18 mouse cellular contexts compared by ENCODE assay signal in genomic region chr14:103850071-103850845, GRCm38 (mm10). TPM values are rescaled to one million over a fixed set of nuclear protein-coding genes. Genes with fewer than 3 reads are reported as not detected.
DNase-seq lines count a peak whose midpoint lies in the region; ATAC-seq and TF ChIP-seq lines count a peak whose summit lies in the region.
"Had no signal": no experiment of that assay in that cellular context is flagged by ENCODE, and none has a peak within 500 bp of the region (broad histone marks: within the 10 kb centered on the region; RNA-seq: fewer than 3 reads in every experiment).

No protein-coding gene starts in this region.

- 62% methylated on average over 7 of the region's 7 CpGs for WGBS in neural tube, embryonic 14.5 days
- WGBS in stomach, postnatal 0 days = 81% methylated on average over 7 of the region's 7 CpGs
- 79% methylated on average over 7 of the region's 7 CpGs for WGBS in intestine, embryonic 16.5 days
- 84% methylated on average over 7 of the region's 7 CpGs for WGBS in intestine, postnatal 0 days

- H3K4me3 ChIP-seq in neural tube, embryonic 14.5 days (ENCODE audit: low read depth, low read length) = no peak overlapping the region
- H3K4me3 ChIP-seq in stomach, postnatal 0 days (ENCODE audit: low read depth, low read length) = no peak overlapping the region
- H3K4me3 ChIP-seq in intestine, embryonic 16.5 days (ENCODE audit: low read length) = no peak overlapping the region
- H3K4me3 ChIP-seq in intestine, postnatal 0 days (ENCODE audit: low read depth, low read length) = no peak overlapping the region

- ATAC-seq in neural tube, embryonic 14.5 days (ENCODE audit: low read depth) = peak; percentile 9; the same call in 1 of the 2 replicates
- ATAC-seq in granulocyte monocyte progenitor cell, adult 5-6 weeks (replicated peaks; ENCODE audit: poor library complexity, severe bottlenecking) = peak; percentile 96
- no peak for ATAC-seq in stomach, postnatal 0 days (ENCODE audit: low FRiP score, low TSS enrichment)
- ATAC-seq in intestine, embryonic 16.5 days = no peak
- ATAC-seq in intestine, postnatal 0 days = no peak

- H3K4me2 ChIP-seq in neural tube, embryonic 14.5 days (ENCODE audit: low read depth, low read length) = no peak overlapping the region
- H3K4me2 ChIP-seq in stomach, postnatal 0 days (replicated peaks; ENCODE audit: low read depth) = no peak overlapping the region
- H3K4me2 ChIP-seq in intestine, embryonic 16.5 days (ENCODE audit: low read depth, low read length) = no peak overlapping the region
- H3K4me2 ChIP-seq in intestine, postnatal 0 days (replicated peaks; ENCODE audit: low read depth) = no peak overlapping the region
- H3K4me2 ChIP-seq: heart, embryonic 11.5 days; lung, embryonic 14.5 days had no signal

- no peak overlapping the region for H3K9ac ChIP-seq in neural tube, embryonic 14.5 days (replicated peaks; ENCODE audit: low read depth, low read length)
- no peak overlapping the region for H3K9ac ChIP-seq in stomach, postnatal 0 days (ENCODE audit: low read length)
- H3K9ac ChIP-seq in intestine, embryonic 16.5 days (ENCODE audit: low read depth, low read length) = no peak overlapping the region
- H3K9ac ChIP-seq in intestine, postnatal 0 days (ENCODE audit: low read depth, low read length) = no peak overlapping the region
- H3K9ac ChIP-seq: lung, embryonic 14.5 days had no signal

- no peaks in the 10 kb centered on the region for H3K4me1 ChIP-seq in neural tube, embryonic 14.5 days (ENCODE audit: control insufficient read depth, insufficient read depth, low read length)
- no peaks in the 10 kb centered on the region for H3K4me1 ChIP-seq in stomach, postnatal 0 days (replicated peaks; ENCODE audit: control insufficient read depth, insufficient read depth)
- H3K4me1 ChIP-seq in intestine, embryonic 16.5 days (ENCODE audit: control insufficient read depth, insufficient read depth, low read length) = no peaks in the 10 kb centered on the region
- no peaks in the 10 kb centered on the region for H3K4me1 ChIP-seq in intestine, postnatal 0 days (replicated peaks; ENCODE audit: control insufficient read depth, insufficient read depth, low read length)

- no peaks in the 10 kb centered on the region for H3K36me3 ChIP-seq in neural tube, embryonic 14.5 days (ENCODE audit: control insufficient read depth, insufficient read depth, low read length)
- H3K36me3 ChIP-seq in stomach, postnatal 0 days (ENCODE audit: control insufficient read depth, insufficient read depth, low read length) = no peaks in the 10 kb centered on the region
- no peaks in the 10 kb centered on the region for H3K36me3 ChIP-seq in intestine, embryonic 16.5 days (ENCODE audit: control insufficient read depth, insufficient read depth, low read length)
- H3K36me3 ChIP-seq in intestine, postnatal 0 days (ENCODE audit: control insufficient read depth, insufficient read depth) = no peaks in the 10 kb centered on the region

- H3K27me3 ChIP-seq in neural tube, embryonic 14.5 days (ENCODE audit: control insufficient read depth, insufficient read depth, low read length) = no peaks in the 10 kb centered on the region
- no peaks in the 10 kb centered on the region for H3K27me3 ChIP-seq in stomach, postnatal 0 days (ENCODE audit: control insufficient read depth, insufficient read depth, low read length)
- H3K27me3 ChIP-seq in intestine, embryonic 16.5 days (replicated peaks; ENCODE audit: control insufficient read depth, insufficient read depth, low read length) = no peaks in the 10 kb centered on the region
- H3K27me3 ChIP-seq in intestine, postnatal 0 days (replicated peaks; ENCODE audit: control insufficient read depth, insufficient read depth, low read length) = no peaks in the 10 kb centered on the region

- TF ChIP-seq CTCF in stomach, postnatal 0 days (IDR thresholded peaks at IDR 0.05; ENCODE audit: low read depth) = no peak
- TF ChIP-seq CTCF in intestine, postnatal 0 days (IDR thresholded peaks at IDR 0.05; ENCODE audit: low read depth) = no peak

- H3K9me3 ChIP-seq in neural tube, embryonic 14.5 days (ENCODE audit: control insufficient read depth, low read length) = no peaks in the 10 kb centered on the region
- H3K9me3 ChIP-seq in stomach, postnatal 0 days (ENCODE audit: control insufficient read depth, low read length) = no peaks in the 10 kb centered on the region
- no peaks in the 10 kb centered on the region for H3K9me3 ChIP-seq in intestine, embryonic 16.5 days (ENCODE audit: control insufficient read depth, low read length)
- H3K9me3 ChIP-seq in intestine, postnatal 0 days (ENCODE audit: control insufficient read depth) = no peaks in the 10 kb centered on the region

- DNase-seq in embryo, embryonic 10 days (ENCODE audit: low spot score) = peak; percentile 12
- DNase-seq in embryo, embryonic 9.5 days (ENCODE audit: extremely low spot score) = no peak
- no peak for DNase-seq in neural tube, embryonic 10.5 days (ENCODE audit: extremely low spot score, low spot score)
- no peak for DNase-seq in stomach, postnatal 0 days (ENCODE audit: low spot score)
- DNase-seq: cerebellum, adult 11 months; gastrocnemius, postnatal 25 days; heart, postnatal 36 days; kidney, adult 2 months; kidney, postnatal 36 days; lung, embryonic 14.5 days; right cerebral cortex, postnatal 25 days; thymus, adult 18-20 months had no signal

- no peak overlapping the region for H3K27ac ChIP-seq in neural tube, embryonic 14.5 days (ENCODE audit: low read depth, low read length)
- no peak overlapping the region for H3K27ac ChIP-seq in stomach, postnatal 0 days (replicated peaks)
- no peak overlapping the region for H3K27ac ChIP-seq in intestine, embryonic 16.5 days (ENCODE audit: low read length)
- H3K27ac ChIP-seq in intestine, postnatal 0 days (ENCODE audit: low read depth, low read length) = no peak overlapping the region
- H3K27ac ChIP-seq: macrophage had no signal

- TF ChIP-seq EP300 in stomach, postnatal 0 days (optimal IDR thresholded peaks at IDR 0.05) = no peak

RNA-seq across cellular contexts. Expression of gene Ednrb, which starts 6.1 kb away (rescaled TPM):
- 69.9 and 108 TPM in 2 replicates for polyA plus RNA-seq in neural tube, embryonic 14.5 days (2014; fragmentation: Nextera tagmentation; extraction: Ambion mirVana)
- 0.60 and 3.1 TPM in 2 replicates for total RNA-seq in granulocyte monocyte progenitor cell, adult 5-6 weeks (2014; fragmentation: Nextera tagmentation)
- 0.34 and 0.93 TPM in 2 replicates for total RNA-seq in granulocyte monocyte progenitor cell, adult 5-6 weeks (2017)
- polyA plus RNA-seq in stomach, postnatal 0 days (2015; fragmentation: Nextera tagmentation; extraction: Ambion mirVana) = 43.8 and 53.7 TPM in 2 replicates
- polyA plus RNA-seq in intestine, embryonic 16.5 days (2015; fragmentation: Nextera tagmentation; extraction: Ambion mirVana) = 125 and 133 TPM in 2 replicates
- 70.5 and 74.2 TPM in 2 replicates for polyA plus RNA-seq in intestine, postnatal 0 days (2015; fragmentation: Nextera tagmentation; extraction: Ambion mirVana)

Comparison
In these comparisons a context has a peak if more than half of its experiments do, and no peak if none do; other contexts are left out.
1. ATAC-seq: peak in neural tube, embryonic 14.5 days (single experiment) and granulocyte monocyte progenitor cell, adult 5-6 weeks (single experiment); none in stomach, postnatal 0 days (single experiment), intestine, embryonic 16.5 days (single experiment) and intestine, postnatal 0 days (single experiment).